Comparison of ENCODE assay signal across 8 mouse cellular contexts in the genomic region with DNA sequence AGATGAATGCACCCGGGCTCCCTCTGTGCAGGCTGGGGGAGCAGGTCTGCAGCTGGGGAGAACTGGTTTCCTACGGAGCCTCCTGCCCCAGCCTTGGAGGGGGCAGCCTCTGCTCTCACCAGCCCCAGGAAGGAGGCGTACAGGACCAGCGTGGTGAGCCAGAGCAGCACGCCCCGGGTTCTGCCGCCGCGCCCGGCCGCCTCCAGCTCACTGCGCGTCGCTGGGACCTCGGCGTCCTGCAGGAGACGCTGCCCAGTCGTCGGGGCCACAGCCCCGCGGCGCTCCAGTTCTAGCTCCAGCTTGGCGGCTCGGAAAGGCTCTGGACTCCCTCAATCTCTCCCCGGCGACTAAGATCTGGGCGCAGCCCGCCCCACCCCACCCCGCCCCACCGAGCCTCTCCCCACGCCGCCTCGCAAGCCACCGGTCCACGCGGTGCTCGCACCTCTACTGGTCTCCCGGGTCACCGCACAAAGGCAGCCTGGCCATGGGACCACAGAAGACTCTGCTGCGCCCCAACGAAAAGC. TPM values are rescaled to one million over a fixed set of nuclear protein-coding genes. Genes with fewer than 3 reads are reported as not detected.
DNase-seq lines count a peak whose midpoint lies in the region; ATAC-seq and TF ChIP-seq lines count a peak whose summit lies in the region.

A gene (minus strand): TSS at position 308 of the 524 bp plus-strand sequence.

- peak within 1 kb of the TSS; percentile 37 for H3K4me3 ChIP-seq in hindbrain, postnatal 0 days (ENCODE audit: low read length)
- peak within 1 kb of the TSS; percentile 88 for H3K4me3 ChIP-seq in megakaryocyte, embryonic 14.5 days (replicated peaks)
- peak within 1 kb of the TSS; percentile 41 for H3K4me3 ChIP-seq in stomach, postnatal 0 days (ENCODE audit: low read depth, low read length)

- no peaks in the 10 kb centered on the region for H3K36me3 ChIP-seq in hindbrain, postnatal 0 days (ENCODE audit: insufficient read depth, low read length)
- H3K36me3 ChIP-seq in megakaryocyte, embryonic 14.5 days (replicated peaks; ENCODE audit: low read length) = no peaks in the 10 kb centered on the region
- H3K36me3 ChIP-seq in stomach, postnatal 0 days (ENCODE audit: control insufficient read depth, insufficient read depth, low read length) = no peaks in the 10 kb centered on the region

- H3K27ac ChIP-seq in hindbrain, postnatal 0 days = no peak within 1 kb of the TSS
- no peak within 1 kb of the TSS for H3K27ac ChIP-seq in stomach, postnatal 0 days (replicated peaks)

- no peaks in the 10 kb centered on the region for H3K27me3 ChIP-seq in hindbrain, postnatal 0 days (ENCODE audit: insufficient read depth, low read length)
- H3K27me3 ChIP-seq in megakaryocyte, embryonic 14.5 days (replicated peaks) = peaks cover 27% of the 10 kb centered on the region
- no peaks in the 10 kb centered on the region for H3K27me3 ChIP-seq in stomach, postnatal 0 days (ENCODE audit: control insufficient read depth, insufficient read depth, low read length)

- no peak for TF ChIP-seq EP300 in stomach, postnatal 0 days (optimal IDR thresholded peaks at IDR 0.05)

- H3K4me1 ChIP-seq in hindbrain, postnatal 0 days (ENCODE audit: insufficient read depth, low read length) = no peaks in the 10 kb centered on the region
- peaks cover 9% of the 10 kb centered on the region for H3K4me1 ChIP-seq in megakaryocyte, embryonic 14.5 days
- H3K4me1 ChIP-seq in stomach, postnatal 0 days (replicated peaks; ENCODE audit: control insufficient read depth, insufficient read depth) = no peaks in the 10 kb centered on the region

- peak; percentile 4 to 25 for DNase-seq in adrenal gland, adult 18-20 months (ENCODE audit: low spot score in 2 of 2)
- DNase-seq in adrenal gland, adult 8-10 months = no peak
- peak; percentile 3 for DNase-seq in urinary bladder, postnatal 25 days (ENCODE audit: low spot score)
- no peak for DNase-seq in urinary bladder, adult 2 months (ENCODE audit: low spot score)
- peak; percentile 35 for DNase-seq in hindbrain, postnatal 0 days (ENCODE audit: low spot score)
- DNase-seq in stomach, postnatal 0 days (ENCODE audit: low spot score) = peak; percentile 65
- no peak for DNase-seq in layer of hippocampus, postnatal 25 days (ENCODE audit: extremely low spot score in 1 of 2, low spot score in 1 of 2)

- no peaks in the 10 kb centered on the region for H3K9me3 ChIP-seq in hindbrain, postnatal 0 days (ENCODE audit: low read length)
- H3K9me3 ChIP-seq in megakaryocyte, embryonic 14.5 days = no peaks in the 10 kb centered on the region
- H3K9me3 ChIP-seq in stomach, postnatal 0 days (ENCODE audit: control insufficient read depth, low read length) = no peaks in the 10 kb centered on the region

- no peak for TF ChIP-seq CTCF in hindbrain, postnatal 0 days (IDR thresholded peaks at IDR 0.05; ENCODE audit: low read depth)
- peak; percentile 52 for TF ChIP-seq CTCF in stomach, postnatal 0 days (IDR thresholded peaks at IDR 0.05; ENCODE audit: low read depth)

- 3% methylated on average over 38 of the region's 41 CpGs for WGBS in hindbrain, postnatal 0 days
- 1% methylated on average over 41 of the region's 41 CpGs for WGBS in stomach, postnatal 0 days

- peak; percentile 59; the same call in 1 of the 2 replicates for ATAC-seq in hindbrain, postnatal 0 days
- peak; percentile 71 for ATAC-seq in stomach, postnatal 0 days (ENCODE audit: low FRiP score, low TSS enrichment)

- H3K9ac ChIP-seq in hindbrain, postnatal 0 days (replicated peaks; ENCODE audit: low read length) = peak within 1 kb of the TSS; percentile 25; the same call in 1 of the 2 replicates
- peak within 1 kb of the TSS; percentile 38; the same call in 1 of the 2 replicates for H3K9ac ChIP-seq in stomach, postnatal 0 days (ENCODE audit: low read length)

- peak within 1 kb of the TSS; percentile 64 for H3K4me2 ChIP-seq in hindbrain, postnatal 0 days (ENCODE audit: low read depth, low read length)
- peak within 1 kb of the TSS; percentile 81 for H3K4me2 ChIP-seq in stomach, postnatal 0 days (replicated peaks; ENCODE audit: low read depth)

RNA-seq across cellular contexts. Expression of the gene that starts here (rescaled TPM):
- under 1 TPM; 0.23 to 0.38 TPM for total RNA-seq in adrenal gland, adult 18-20 months (2021)
- under 1 TPM; 0.46 to 0.75 (median 0.60) TPM for total RNA-seq in adrenal gland, adult 8-10 months (2022)
- 0.03 and 0.04 TPM in 2 replicates for polyA plus RNA-seq in urinary bladder, adult 2 months (2012; rRNA removed)
- total RNA-seq in hindbrain, postnatal 0 days (2014; rRNA removed) = not detected in 2 replicates
- not detected in 2 replicates for polyA plus RNA-seq in hindbrain, postnatal 0 days (2015; fragmentation: Nextera tagmentation; extraction: Ambion mirVana)
- polyA plus RNA-seq in megakaryocyte, embryonic 14.5 days (2012; ENCODE audit: insufficient read depth, low replicate concordance) = not detected in 2 replicates
- not detected in 2 replicates for polyA plus RNA-seq in stomach, postnatal 0 days (2015; fragmentation: Nextera tagmentation; extraction: Ambion mirVana)
- total RNA-seq in layer of hippocampus, postnatal 25 days (2021) = under 1 TPM; 0.34 to 0.68 TPM

Comparison
In these comparisons a context has a peak if more than half of its experiments do, and no peak if none do; other contexts are left out.
1. Peak in DNase-seq in adrenal gland, adult 18-20 months; RNA of the gene not detected or under 1 TPM.
2. Peak in DNase-seq, ATAC-seq, H3K4me3 ChIP-seq, H3K9ac ChIP-seq and H3K4me2 ChIP-seq in hindbrain, postnatal 0 days; RNA of the gene not detected or under 1 TPM.
3. Peak in DNase-seq, ATAC-seq, H3K4me3 ChIP-seq, H3K9ac ChIP-seq and H3K4me2 ChIP-seq in stomach, postnatal 0 days; RNA of the gene not detected or under 1 TPM.
4. H3K4me3 ChIP-seq: peak in every context shown above with its lines; median percentile 88 in megakaryocyte, embryonic 14.5 days; 41 in stomach, postnatal 0 days; 37 in hindbrain, postnatal 0 days.